Mouse (Mus musculus) stomach, postnatal 0 days (tissue): ENCODE data around the gene Trim2.

Source experiments
- CTCF ChIP-seq: IDR thresholded peaks from 2 replicates; pipeline ENCODE4 v1.5.1; 2016; ENCODE audit warnings: antibody characterized with exemption, low read depth, mild to moderate bottlenecking, moderate library complexity
- EP300 ChIP-seq: optimal IDR thresholded peaks from 2 replicates; pipeline ENCODE3; 2016; ENCODE audit warnings: antibody characterized with exemption

DNA sequence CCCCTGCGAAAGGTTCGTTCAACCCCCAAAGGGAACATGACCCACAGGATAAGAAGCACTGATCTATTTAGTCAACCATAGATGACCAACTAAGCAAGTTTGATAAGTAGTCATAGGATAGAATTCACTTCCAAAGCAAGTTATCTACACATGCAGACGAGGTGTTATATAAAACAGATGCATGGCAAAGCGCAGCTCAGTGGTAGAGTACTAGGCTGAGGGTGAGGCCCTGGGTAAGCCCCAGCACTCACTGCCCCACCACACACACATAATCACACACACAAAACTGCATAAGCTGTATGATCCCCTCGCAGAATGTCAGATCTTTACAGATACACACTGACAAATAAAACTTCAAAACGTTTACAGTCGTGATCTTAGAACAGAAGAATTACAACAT, 170.2 kb downstream of the Trim2 start:
- no peak for TF ChIP-seq CTCF
- no peak for TF ChIP-seq EP300
